Mouse (Mus musculus): ENCODE data around the gene Fam198a. TPM values are rescaled to one million over a fixed set of nuclear protein-coding genes. Genes with fewer than 3 reads are reported as not detected.
A peak's percentile ranks its signal among the peaks of the same experiment; 100 is the strongest.
"Not testable (repeated sequence)": the region's sequence is repeated elsewhere in the genome, so short reads cannot be mapped to it uniquely, and the experiment has no call there.

Fam198a gene
- polyA plus RNA-seq, 1 experiment from 2014 or later: 1.0 TPM

DNA sequence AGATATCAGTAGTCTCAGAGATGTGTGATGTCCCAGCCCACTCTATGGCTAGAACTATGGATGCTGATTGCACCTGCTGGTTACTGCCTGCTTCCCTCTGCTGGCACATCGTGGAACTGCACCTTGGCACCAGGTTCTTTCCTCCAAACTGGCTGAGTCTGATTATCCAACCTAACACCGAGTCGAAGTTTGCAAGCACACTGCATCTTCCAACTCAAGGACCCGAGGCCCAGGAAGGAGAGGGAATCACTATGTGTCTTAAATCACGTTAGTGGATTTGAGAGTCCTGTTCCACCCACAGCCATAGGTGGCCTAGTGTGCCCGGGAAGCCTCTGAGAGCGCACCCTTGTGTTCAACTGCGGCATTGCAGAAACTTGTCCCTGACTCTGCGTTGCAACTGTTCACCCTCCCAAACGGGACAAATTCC is 63.5 kb downstream of the Fam198a start:
- Histone ChIP-seq H3K4me3 (no peak overlapping the region), H3K27me3 (no peaks in the 10 kb centered on the region), H3K4me2 (0 out of 2 replicates have a peak overlapping the region, but pooled peaks have one; percentile 26), H3K27ac (no peak overlapping the region), H3K4me1 (peaks cover 5% of the 10 kb centered on the region), H3K36me3 (ENCODE audit: poor library complexity, severe bottlenecking) (no peaks in the 10 kb centered on the region), H3K9ac (no peak overlapping the region), H3K9me3 (replicated peaks) (no peaks in the 10 kb centered on the region)
- 8% methylated on average over 10 of the region's 10 CpGs for WGBS
- no peak for ATAC-seq

DNA sequence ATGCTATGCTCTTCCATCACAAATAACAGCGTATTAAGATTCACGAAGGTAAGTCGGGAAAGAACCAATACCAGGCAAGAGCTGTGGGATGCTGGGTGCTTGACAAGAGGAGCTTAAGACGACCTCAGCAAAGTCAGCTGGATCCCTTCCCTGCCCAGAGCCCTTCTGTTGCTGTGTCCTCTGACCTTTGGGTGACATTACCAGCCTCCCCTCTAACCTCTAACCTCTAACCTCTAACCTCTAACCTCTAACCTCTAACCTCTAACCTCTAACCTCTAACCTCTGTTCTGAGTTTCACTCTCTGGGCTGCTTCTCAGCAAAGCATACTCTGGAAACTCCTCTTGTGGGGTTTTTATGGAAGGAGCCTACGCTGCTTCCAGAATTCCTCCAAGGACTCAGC is 67.3 kb downstream of the Fam198a start:
- no peaks in the 10 kb centered on the region for H3K9me3 ChIP-seq (replicated peaks)

DNA sequence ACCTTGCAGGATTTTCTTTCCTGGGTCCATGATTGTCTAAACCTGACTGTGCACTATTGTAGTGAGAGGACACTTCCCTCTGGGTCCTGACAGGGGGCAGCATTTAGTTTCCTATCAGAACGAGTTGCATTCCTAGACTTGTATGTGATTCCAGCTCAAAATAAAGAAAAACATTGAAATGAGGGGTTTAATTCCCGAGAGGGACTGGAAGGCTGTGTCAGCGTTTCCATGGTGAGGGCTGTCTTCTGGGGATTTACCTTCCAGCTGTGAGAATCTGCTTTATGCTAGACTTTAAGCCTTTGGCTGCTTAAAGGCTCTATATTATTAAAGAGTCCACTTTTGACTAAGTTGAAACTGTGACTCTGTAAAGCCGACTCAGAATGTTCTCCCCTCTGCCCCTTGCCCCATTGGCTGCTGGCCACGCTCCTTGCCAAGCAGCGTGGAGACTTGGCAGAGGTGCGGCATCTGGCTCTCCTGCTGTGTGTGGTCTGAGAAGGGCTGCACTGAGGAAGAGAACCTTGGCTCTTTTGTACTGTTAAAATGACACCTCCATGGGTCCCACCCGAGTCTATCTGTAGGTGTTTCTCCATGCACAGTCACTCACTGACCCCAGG is 68.1 kb downstream of the Fam198a start:
- no peaks in the 10 kb centered on the region for H3K27me3 ChIP-seq
- no peaks in the 10 kb centered on the region for H3K9me3 ChIP-seq (replicated peaks)
- no peaks in the 10 kb centered on the region for H3K36me3 ChIP-seq (ENCODE audit: poor library complexity, severe bottlenecking)
- H3K27ac ChIP-seq: 0 out of 2 replicates have a peak overlapping the region, but pooled peaks have one; percentile 42
- peak overlapping the region; percentile 28 for H3K4me2 ChIP-seq
- peak; percentile 89 for ATAC-seq
- no peak overlapping the region for H3K9ac ChIP-seq
- H3K4me3 ChIP-seq: no peak overlapping the region
- 8% methylated on average over 8 of the region's 8 CpGs for WGBS
- H3K4me1 ChIP-seq: peaks cover 9% of the 10 kb centered on the region

More for the DNA sequence above, 67.3 kb downstream of the Fam198a start:
- Histone ChIP-seq H3K4me2 (no peak overlapping the region), H3K27ac (no peak overlapping the region), H3K4me3 (no peak overlapping the region), H3K4me1 (peaks cover 9% of the 10 kb centered on the region), H3K9ac (no peak overlapping the region), H3K36me3 (ENCODE audit: poor library complexity, severe bottlenecking) (no peaks in the 10 kb centered on the region), H3K27me3 (no peaks in the 10 kb centered on the region)
- ATAC-seq: no peak
- WGBS: 82% methylated on average over 5 of the region's 5 CpGs

DNA sequence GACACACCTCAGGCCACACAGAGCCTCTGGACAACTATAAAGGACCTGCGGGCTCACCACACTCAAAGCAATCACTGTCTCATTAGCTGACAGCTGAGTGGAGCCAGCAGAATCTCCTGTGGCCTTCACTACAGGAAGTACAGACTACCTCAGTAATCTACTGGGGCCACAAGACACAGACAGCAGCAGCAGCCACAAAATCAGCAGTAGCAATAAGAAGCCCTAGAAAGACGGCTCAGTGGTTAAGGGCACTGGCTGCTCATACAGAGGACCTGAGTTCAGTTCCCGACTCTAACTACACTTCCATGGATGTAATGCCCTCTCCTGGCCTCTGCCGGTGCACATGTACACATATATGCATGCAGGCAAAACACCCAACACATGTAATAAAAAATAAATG is 69.5 kb downstream of the Fam198a start:
- Histone ChIP-seq H3K9me3 (replicated peaks) (no peaks in the 10 kb centered on the region), H3K4me1 (peaks cover 9% of the 10 kb centered on the region), H3K9ac (no peak overlapping the region), H3K4me3 (no peak overlapping the region), H3K36me3 (ENCODE audit: poor library complexity, severe bottlenecking) (no peaks in the 10 kb centered on the region), H3K4me2 (no peak overlapping the region), H3K27me3 (no peaks in the 10 kb centered on the region), H3K27ac (no peak overlapping the region)
- WGBS: 88% methylated on average over 4 of the region's 4 CpGs
- ATAC-seq: no peak

DNA sequence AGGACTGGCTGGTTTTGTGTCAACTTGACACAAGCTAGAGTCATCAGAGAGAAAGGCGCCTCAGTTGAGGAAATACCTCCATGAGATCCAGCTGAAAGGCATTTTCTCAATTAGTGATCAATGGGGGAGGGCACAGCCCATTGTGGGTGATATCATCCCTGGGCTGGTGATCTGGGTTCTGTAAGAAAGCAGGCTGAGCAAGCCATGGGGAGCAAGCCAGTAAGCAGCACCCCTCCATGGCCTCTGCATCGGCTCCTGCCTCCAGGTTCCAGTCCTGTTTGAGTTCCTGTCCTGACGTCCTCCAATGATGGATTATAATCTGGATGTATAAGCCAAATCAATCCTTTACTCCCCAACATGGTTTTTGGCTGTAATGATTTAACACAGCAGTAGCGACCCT is 70.4 kb downstream of the Fam198a start:
- not testable (repeated sequence) for H3K9me3 ChIP-seq (replicated peaks); H3K9ac ChIP-seq; H3K4me1 ChIP-seq; H3K27ac ChIP-seq; H3K4me2 ChIP-seq; H3K27me3 ChIP-seq; H3K4me3 ChIP-seq; ATAC-seq; H3K36me3 ChIP-seq (ENCODE audit: poor library complexity, severe bottlenecking)
- 93% methylated on average over 4 of the region's 4 CpGs for WGBS

DNA sequence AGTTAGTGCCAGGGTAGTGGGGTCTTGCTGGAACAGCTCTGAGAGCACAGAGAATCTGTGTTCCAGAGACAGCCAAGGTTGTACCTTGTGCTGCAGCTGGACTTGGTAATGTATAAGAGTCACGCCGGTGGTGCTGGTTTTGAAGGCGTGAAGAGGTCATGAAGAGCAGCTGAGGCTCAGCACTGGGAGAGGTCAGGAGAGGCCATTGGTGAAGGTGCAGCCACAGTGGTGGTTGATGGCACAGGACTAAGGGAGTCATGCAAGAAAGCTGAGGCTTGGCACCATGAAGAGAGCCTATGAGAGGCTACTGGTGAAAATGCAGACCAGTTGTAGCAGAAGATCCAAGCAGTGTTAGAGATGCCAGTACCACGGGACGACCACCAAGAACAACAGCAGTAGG is 70.8 kb downstream of the Fam198a start:
- Histone ChIP-seq H3K4me3 (no peak overlapping the region), H3K9me3 (replicated peaks) (no peaks in the 10 kb centered on the region), H3K27me3 (no peaks in the 10 kb centered on the region), H3K4me1 (peaks cover 9% of the 10 kb centered on the region), H3K27ac (no peak overlapping the region), H3K36me3 (ENCODE audit: poor library complexity, severe bottlenecking) (no peaks in the 10 kb centered on the region), H3K4me2 (no peak overlapping the region), H3K9ac (no peak overlapping the region)
- no peak for ATAC-seq
- 92% methylated on average over 5 of the region's 5 CpGs for WGBS

DNA sequence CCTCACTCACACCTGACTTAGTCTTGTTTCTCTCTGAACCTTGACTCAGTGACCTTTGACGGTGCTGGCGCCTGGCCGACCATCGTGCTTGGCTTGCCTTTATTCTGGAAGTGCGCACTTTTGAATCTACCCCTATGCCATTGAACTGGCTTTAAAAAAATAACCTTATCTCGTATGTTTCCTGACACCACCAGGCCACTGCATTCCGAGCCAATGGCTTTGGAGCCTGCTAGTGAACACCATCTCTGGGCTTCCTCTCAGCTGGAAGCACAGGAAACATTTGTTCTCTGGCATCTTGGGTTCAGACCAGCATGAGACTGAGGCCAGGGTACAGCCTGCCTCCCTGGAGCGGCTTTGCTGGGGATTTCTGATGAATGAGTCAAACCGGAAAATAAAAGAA is 72.0 kb downstream of the Fam198a start:
- Histone ChIP-seq H3K9me3 (replicated peaks) (no peaks in the 10 kb centered on the region), H3K27ac (no peak overlapping the region), H3K4me3 (no peak overlapping the region), H3K27me3 (no peaks in the 10 kb centered on the region), H3K9ac (no peak overlapping the region), H3K4me1 (peaks cover 9% of the 10 kb centered on the region), H3K4me2 (no peak overlapping the region), H3K36me3 (ENCODE audit: poor library complexity, severe bottlenecking) (no peaks in the 10 kb centered on the region)
- WGBS: 71% methylated on average over 9 of the region's 9 CpGs
- ATAC-seq: no peak

DNA sequence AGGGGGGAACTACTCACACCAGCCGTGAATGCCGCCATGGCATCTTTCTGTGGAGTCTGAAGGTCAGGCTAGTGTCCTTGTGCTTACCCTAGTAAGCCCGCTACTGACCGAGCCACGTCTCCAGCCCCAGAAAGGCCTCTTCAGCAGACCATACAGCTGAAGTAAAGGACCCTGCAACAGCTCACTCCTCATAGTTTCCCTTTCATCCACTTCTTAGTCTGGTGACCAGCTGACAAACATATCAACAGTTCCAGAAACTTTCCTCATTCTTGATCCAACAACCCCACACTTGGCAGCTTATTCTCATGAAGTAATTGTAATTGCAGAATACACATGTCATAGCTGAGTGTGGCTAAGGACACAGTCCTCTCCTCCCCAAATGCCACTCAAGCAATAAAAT is 73.1 kb downstream of the Fam198a start:
- Histone ChIP-seq H3K9me3 (replicated peaks) (no peaks in the 10 kb centered on the region), H3K4me1 (peaks cover 8% of the 10 kb centered on the region), H3K27ac (no peak overlapping the region), H3K4me2 (no peak overlapping the region), H3K27me3 (no peaks in the 10 kb centered on the region), H3K36me3 (ENCODE audit: poor library complexity, severe bottlenecking) (no peaks in the 10 kb centered on the region), H3K9ac (no peak overlapping the region), H3K4me3 (no peak overlapping the region)
- 73% methylated on average over 5 of the region's 5 CpGs for WGBS
- no peak for ATAC-seq

DNA sequence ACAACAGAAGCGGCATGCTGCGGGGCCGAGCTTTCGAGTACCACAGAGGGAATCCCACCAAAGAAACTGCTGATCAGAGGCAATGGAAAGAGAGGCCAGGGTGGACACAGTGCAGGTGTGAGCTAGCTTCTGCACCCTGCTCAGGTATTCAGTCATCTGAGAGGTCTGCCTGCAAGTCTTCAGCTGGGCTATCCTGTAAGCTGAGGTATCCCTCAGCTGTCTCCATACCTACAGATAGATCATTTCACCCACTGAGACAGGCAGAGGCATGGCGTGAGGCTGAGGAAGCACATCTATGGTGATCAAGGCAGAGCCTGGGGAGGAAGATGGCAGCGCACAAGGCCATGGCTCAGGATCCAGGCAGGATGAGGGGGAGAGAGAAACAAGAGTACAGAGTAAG is 73.6 kb downstream of the Fam198a start:
- H3K9me3 ChIP-seq (replicated peaks): no peaks in the 10 kb centered on the region
- no peak for ATAC-seq
- WGBS: 95% methylated on average over 6 of the region's 6 CpGs
- H3K27me3 ChIP-seq: no peaks in the 10 kb centered on the region
- no peak overlapping the region for H3K4me2 ChIP-seq
- no peak overlapping the region for H3K27ac ChIP-seq
- H3K36me3 ChIP-seq (ENCODE audit: poor library complexity, severe bottlenecking): no peaks in the 10 kb centered on the region
- no peak overlapping the region for H3K4me3 ChIP-seq
- H3K4me1 ChIP-seq: peaks cover 3% of the 10 kb centered on the region
- no peak overlapping the region for H3K9ac ChIP-seq

DNA sequence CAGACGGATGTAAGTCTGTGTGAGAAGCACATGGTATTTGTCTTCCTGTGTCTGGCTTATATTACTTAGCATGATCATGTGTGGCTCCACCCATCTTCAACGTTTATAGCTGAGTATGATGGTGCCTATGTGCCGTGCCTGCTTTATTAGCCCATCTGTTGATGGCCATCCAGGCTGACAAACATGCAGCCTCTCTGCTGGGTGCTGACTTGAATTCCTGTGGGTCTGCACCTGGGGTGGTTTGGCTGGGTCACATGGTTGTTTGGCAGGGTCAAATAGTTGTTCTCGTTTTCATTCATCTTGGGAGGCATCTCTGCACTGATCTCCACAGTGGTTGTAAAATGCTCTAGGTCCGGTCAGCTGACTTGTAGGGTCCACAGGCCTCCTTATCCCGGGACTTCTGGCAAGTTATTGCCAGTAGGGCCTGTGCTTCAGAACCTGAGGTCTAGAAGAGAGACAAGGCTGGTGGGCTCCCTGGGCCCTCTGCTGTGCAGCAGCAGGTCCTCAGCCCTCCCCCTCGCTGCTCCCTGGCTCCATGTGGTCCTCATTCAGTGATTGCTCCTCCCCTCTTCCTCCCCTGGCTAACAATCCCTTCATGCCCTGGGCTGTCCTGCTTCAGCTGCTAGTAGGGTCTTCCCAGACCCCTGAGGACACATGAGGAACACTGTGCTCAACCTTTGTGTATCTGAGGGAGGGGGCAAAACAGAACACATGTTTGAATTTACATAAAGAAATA is 75.2 kb downstream of the Fam198a start:
- H3K4me1 ChIP-seq: peaks cover 7% of the 10 kb centered on the region; the same call in 1 of the 2 replicates
- H3K27ac ChIP-seq: no peak overlapping the region
- WGBS: 65% methylated on average over 7 of the region's 7 CpGs
- ATAC-seq: no peak
- H3K9ac ChIP-seq: no peak overlapping the region
- no peak overlapping the region for H3K4me2 ChIP-seq
- H3K4me3 ChIP-seq: no peak overlapping the region
- H3K9me3 ChIP-seq (replicated peaks): no peaks in the 10 kb centered on the region
- H3K36me3 ChIP-seq (ENCODE audit: poor library complexity, severe bottlenecking): no peaks in the 10 kb centered on the region
- H3K27me3 ChIP-seq: no peaks in the 10 kb centered on the region

DNA sequence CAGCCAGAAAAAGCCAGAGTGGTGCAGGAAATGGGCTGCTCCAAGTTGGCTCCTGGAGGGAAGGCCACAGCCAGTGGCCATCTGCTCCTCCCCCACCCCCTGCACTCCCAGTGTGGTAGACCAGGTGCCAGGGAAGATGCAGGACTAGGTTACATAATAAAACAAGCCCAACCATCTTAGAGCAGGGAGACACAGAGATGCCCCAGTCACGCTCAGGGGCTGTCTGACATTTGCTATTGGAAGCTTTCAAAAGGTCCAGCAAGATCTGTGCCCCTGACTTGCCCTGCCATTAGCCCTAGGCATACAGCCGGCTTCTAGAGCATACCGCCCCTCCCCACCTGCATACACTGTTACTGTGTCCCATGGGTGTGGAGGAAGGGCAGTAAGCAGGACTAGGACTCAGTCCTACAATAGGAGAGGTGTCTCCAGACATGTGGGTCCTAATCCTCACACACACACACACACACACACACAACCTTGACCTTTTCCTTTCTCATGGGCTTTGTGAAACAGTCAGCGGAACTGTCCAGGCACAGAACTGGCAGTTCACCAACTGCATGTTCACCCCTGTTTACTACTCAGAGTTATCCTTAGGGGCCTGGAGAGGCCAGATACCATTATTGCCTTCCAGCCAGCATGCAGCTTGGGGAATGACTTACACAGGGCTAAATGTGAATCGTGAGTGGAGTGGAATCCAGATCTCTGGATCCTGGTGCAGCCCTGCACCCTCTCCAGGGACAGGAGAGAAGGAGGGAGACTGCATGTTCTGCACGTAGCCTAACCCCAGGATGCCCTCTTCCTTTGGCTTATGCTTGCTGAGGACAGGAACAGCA is 76.5 kb downstream of the Fam198a start:
- ATAC-seq: no peak
- H3K9ac ChIP-seq: no peak overlapping the region
- H3K27ac ChIP-seq: no peak overlapping the region
- H3K4me1 ChIP-seq: peaks cover 7% of the 10 kb centered on the region; the same call in 1 of the 2 replicates
- H3K27me3 ChIP-seq: no peaks in the 10 kb centered on the region
- no peaks in the 10 kb centered on the region for H3K9me3 ChIP-seq (replicated peaks)
- H3K4me2 ChIP-seq: no peak overlapping the region
- H3K4me3 ChIP-seq: no peak overlapping the region
- 69% methylated on average over 6 of the region's 6 CpGs for WGBS
- no peaks in the 10 kb centered on the region for H3K36me3 ChIP-seq (ENCODE audit: poor library complexity, severe bottlenecking)

Measured in forebrain, embryonic 13.5 days (tissue).